ENCODE assay signal across 15 mouse cellular contexts in genomic region chr13:73323406-73323805, GRCm38 (mm10).
"Had no signal": no experiment of that assay in that cellular context is flagged by ENCODE, and none has a peak within 500 bp of the region (broad histone marks: within the 10 kb centered on the region; RNA-seq: fewer than 3 reads in every experiment).

No protein-coding gene starts in this region.

- H3K27ac ChIP-seq: lung, embryonic 15.5 days; macrophage; midbrain, embryonic 13.5 days; midbrain, embryonic 15.5 days; neural tube, embryonic 12.5 days; stomach, embryonic 15.5 days; stomach, postnatal 0 days had no signal

- DNase-seq: lung, adult 2 months; lung, postnatal 14 days; lung, postnatal 36 days; right cerebral cortex, postnatal 14 days; thymus, adult 2 months; thymus, postnatal 25 days; thymus, postnatal 4 days had no signal

- H3K4me3 ChIP-seq: lung, embryonic 15.5 days; megakaryocyte, embryonic 14.5 days; midbrain, embryonic 13.5 days; midbrain, embryonic 15.5 days; neural tube, embryonic 12.5 days; stomach, embryonic 15.5 days had no signal

- H3K9ac ChIP-seq: lung, embryonic 15.5 days; midbrain, embryonic 13.5 days; midbrain, embryonic 15.5 days; neural tube, embryonic 12.5 days; stomach, embryonic 15.5 days had no signal

- H3K4me1 ChIP-seq: stomach, embryonic 15.5 days had no signal

- H3K27me3 ChIP-seq: lung, embryonic 15.5 days; megakaryocyte, embryonic 14.5 days; midbrain, embryonic 13.5 days; midbrain, embryonic 15.5 days; neural tube, embryonic 12.5 days; stomach, embryonic 15.5 days had no signal
